Mouse (Mus musculus): Measurements from ENCODE around the gene Megf9.

DNA sequence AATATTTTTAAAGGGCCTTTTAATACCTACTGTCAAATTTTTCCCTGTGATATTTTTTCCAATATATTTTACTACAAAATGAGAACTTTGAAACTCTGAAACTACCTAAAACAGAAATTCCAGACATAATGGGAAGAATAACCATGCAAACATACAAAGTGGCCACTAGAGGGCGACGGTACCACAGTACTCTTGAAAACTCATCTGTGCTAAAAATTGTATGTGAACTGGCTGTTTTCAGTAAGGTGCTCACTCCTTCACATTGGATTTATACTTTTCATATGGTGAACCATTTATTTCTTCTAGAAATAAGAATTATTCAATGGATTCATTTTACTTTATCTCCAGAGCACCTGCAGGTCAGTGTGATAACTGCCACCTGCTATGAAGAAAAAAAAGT lies 83.0 kb downstream of the Megf9 start:
- no peak for TF ChIP-seq MXI1 (IDR thresholded peaks at IDR 0.05; ENCODE audit: low read depth, low read length)
- TF ChIP-seq CTCF (conservative IDR thresholded peaks at IDR 0.05 in 1 of 2, IDR thresholded peaks at IDR 0.05 in 1 of 2; ENCODE audit: low read depth in 2 of 2, low read length in 2 of 2): peak; percentile 69 to 84
- no peak for TF ChIP-seq RCOR1 (conservative IDR thresholded peaks at IDR 0.05; ENCODE audit: low read depth, low read length)
- TF ChIP-seq NELFE (IDR thresholded peaks at IDR 0.05; ENCODE audit: low read depth, low read length): no peak

Data from CH12.LX (cell line).